Mouse (Mus musculus) brain, embryonic 14.5 days (tissue): Measurements from ENCODE around the gene Iqch.

Source experiments
- CTCF ChIP-seq: fragments of 200-500 bp; IDR thresholded peaks from 2 replicates; pipeline ENCODE4 v1.5.1; 2012; ENCODE audit warnings: inconsistent platforms, mild to moderate bottlenecking, moderate library complexity, borderline replicate concordance; ENCODE audit not compliant: insufficient read depth, insufficient read length; ENCODE audit errors: extremely low read depth
- POLR2A ChIP-seq: fragments of 200-500 bp; IDR thresholded peaks from 2 replicates; pipeline ENCODE4 v1.6.1; 2012; ENCODE audit warnings: mild to moderate bottlenecking, inconsistent platforms, borderline replicate concordance; ENCODE audit not compliant: poor library complexity, insufficient read depth, insufficient read length, severe bottlenecking; ENCODE audit errors: extremely low read depth

GRCm38 (mm10) chr9:63420396-63420795 is 181.9 kb downstream of the Iqch start:
- TF ChIP-seq CTCF (no peak), POLR2A (no peak)
